Mouse (Mus musculus): ENCODE data around the gene Olfr364-ps1.

DNA sequence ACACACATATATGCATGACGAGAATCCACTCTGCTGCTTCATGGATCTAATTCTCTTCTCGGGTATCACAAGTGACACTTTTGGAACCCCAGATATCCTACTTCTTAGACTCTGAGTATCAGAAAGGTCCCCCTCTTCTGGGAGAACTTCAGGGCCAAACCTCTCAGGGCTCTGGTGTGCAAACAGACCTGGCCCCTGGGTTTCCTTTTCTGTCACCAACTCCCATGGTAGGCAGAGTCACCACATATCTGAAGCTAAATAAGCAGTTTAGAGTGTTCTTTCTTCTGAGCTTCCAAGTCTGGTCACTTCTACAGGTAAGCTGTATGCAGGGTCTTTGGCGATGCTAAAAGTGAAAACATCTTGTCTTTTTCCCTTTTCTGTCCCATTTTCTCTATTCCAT, 48.8 kb downstream of the Olfr364-ps1 start, which contains the start of gene Olfr365:
- TF ChIP-seq CHD2 (IDR thresholded peaks at IDR 0.05; ENCODE audit: low read depth, low read length), result no peak
- no peak for TF ChIP-seq HCFC1 (IDR thresholded peaks at IDR 0.05; ENCODE audit: borderline replicate concordance, insufficient read depth, low read length)
- no peak for TF ChIP-seq MAFK (IDR thresholded peaks at IDR 0.05; ENCODE audit: insufficient read depth, low read depth, low read length)
- no peak for TF ChIP-seq ZNF384 (IDR thresholded peaks at IDR 0.05; ENCODE audit: low read depth, low read length)
- no peak for TF ChIP-seq ZC3H11A (IDR thresholded peaks at IDR 0.05; ENCODE audit: borderline replicate concordance, low read depth, low read length)

Measured in ES-E14 (cell line).